Comparison of ENCODE assay signal across 8 mouse cellular contexts in genomic region chr11:76622152-76622565, GRCm38 (mm10). TPM values are rescaled to one million over a fixed set of nuclear protein-coding genes. Genes with fewer than 3 reads are reported as not detected.
DNase-seq lines count a peak whose midpoint lies in the region; ATAC-seq and TF ChIP-seq lines count a peak whose summit lies in the region.

Abr (minus strand) TSS chr11:76622314.

- peak; percentile 43 for DNase-seq in gastrocnemius, adult 2 months
- DNase-seq in gastrocnemius, adult 18-20 months (ENCODE audit: low spot score): no peak
- peak; percentile 91 for DNase-seq in heart, adult 11 months
- peak; percentile 56 for DNase-seq in stomach, postnatal 0 days (ENCODE audit: low spot score)

- H3K4me3 ChIP-seq in gastrocnemius, adult 2 months: peak within 1 kb of the TSS; percentile 78
- H3K4me3 ChIP-seq in brown adipose tissue, adult 24 weeks (ENCODE audit: insufficient read depth, low read depth, low read length): peak within 1 kb of the TSS; percentile 67
- peak within 1 kb of the TSS; percentile 77 for H3K4me3 ChIP-seq in intestine, embryonic 16.5 days (ENCODE audit: low read length)
- H3K4me3 ChIP-seq in limb, embryonic 12.5 days (replicated peaks): peak within 1 kb of the TSS; percentile 71
- H3K4me3 ChIP-seq in midbrain, embryonic 13.5 days (replicated peaks): peak within 1 kb of the TSS; percentile 65
- H3K4me3 ChIP-seq in stomach, postnatal 0 days (ENCODE audit: low read depth, low read length): peak within 1 kb of the TSS; percentile 60

- H3K27me3 ChIP-seq in intestine, embryonic 16.5 days (replicated peaks; ENCODE audit: control insufficient read depth, insufficient read depth, low read length): peaks cover 10% of the 10 kb centered on the region; the same call in 1 of the 2 replicates
- H3K27me3 ChIP-seq in limb, embryonic 12.5 days: peaks cover 34% of the 10 kb centered on the region
- H3K27me3 ChIP-seq in midbrain, embryonic 13.5 days: peaks cover 49% of the 10 kb centered on the region
- H3K27me3 ChIP-seq in stomach, postnatal 0 days (ENCODE audit: control insufficient read depth, insufficient read depth, low read length): 0 out of 2 replicates have a peak, but pooled peaks cover 2% of the 10 kb centered on the region

- peak; percentile 14; the same call in 1 of the 2 replicates for ATAC-seq in intestine, embryonic 16.5 days
- no peak for ATAC-seq in limb, embryonic 12.5 days (ENCODE audit: insufficient number of reproducible peaks, insufficient read depth, low FRiP score, low TSS enrichment, low read depth)
- peak; percentile 61 for ATAC-seq in midbrain, embryonic 13.5 days
- peak; percentile 36; the same call in 1 of the 2 replicates for ATAC-seq in stomach, postnatal 0 days (ENCODE audit: low FRiP score, low TSS enrichment)

- H3K9ac ChIP-seq in intestine, embryonic 16.5 days (ENCODE audit: low read depth, low read length): peak within 1 kb of the TSS; percentile 71
- peak within 1 kb of the TSS; percentile 76 for H3K9ac ChIP-seq in limb, embryonic 12.5 days (replicated peaks)
- H3K9ac ChIP-seq in midbrain, embryonic 13.5 days (replicated peaks): peak within 1 kb of the TSS; percentile 71
- H3K9ac ChIP-seq in stomach, postnatal 0 days (ENCODE audit: low read length): peak within 1 kb of the TSS; percentile 54

- H3K36me3 ChIP-seq in intestine, embryonic 16.5 days (ENCODE audit: control insufficient read depth, insufficient read depth, low read length): no peaks in the 10 kb centered on the region
- H3K36me3 ChIP-seq in limb, embryonic 12.5 days: no peaks in the 10 kb centered on the region
- no peaks in the 10 kb centered on the region for H3K36me3 ChIP-seq in midbrain, embryonic 13.5 days
- H3K36me3 ChIP-seq in stomach, postnatal 0 days (ENCODE audit: control insufficient read depth, insufficient read depth, low read length): no peaks in the 10 kb centered on the region

- H3K27ac ChIP-seq in gastrocnemius, adult 2 months: peak within 1 kb of the TSS; percentile 16; the same call in 1 of the 2 replicates
- H3K27ac ChIP-seq in brown adipose tissue, adult 24 weeks (replicated peaks; ENCODE audit: low read depth, low read length): no peak within 1 kb of the TSS
- peak within 1 kb of the TSS; percentile 63; the same call in 1 of the 2 replicates for H3K27ac ChIP-seq in intestine, embryonic 16.5 days (ENCODE audit: low read length)
- H3K27ac ChIP-seq in limb, embryonic 12.5 days: no peak within 1 kb of the TSS
- H3K27ac ChIP-seq in midbrain, embryonic 13.5 days: no peak within 1 kb of the TSS
- H3K27ac ChIP-seq in stomach, postnatal 0 days (replicated peaks): no peak within 1 kb of the TSS

- no peaks in the 10 kb centered on the region for H3K9me3 ChIP-seq in intestine, embryonic 16.5 days (ENCODE audit: control insufficient read depth, low read length)
- no peaks in the 10 kb centered on the region for H3K9me3 ChIP-seq in limb, embryonic 12.5 days
- no peaks in the 10 kb centered on the region for H3K9me3 ChIP-seq in midbrain, embryonic 13.5 days
- H3K9me3 ChIP-seq in stomach, postnatal 0 days (ENCODE audit: control insufficient read depth, low read length): no peaks in the 10 kb centered on the region

- under 1% methylated on average over 31 of the region's 31 CpGs for WGBS in intestine, embryonic 16.5 days
- under 1% methylated on average over 31 of the region's 31 CpGs for WGBS in limb, embryonic 12.5 days
- under 1% methylated on average over 31 of the region's 31 CpGs for WGBS in midbrain, embryonic 13.5 days
- under 1% methylated on average over 31 of the region's 31 CpGs for WGBS in stomach, postnatal 0 days

- peak within 1 kb of the TSS; percentile 98 for H3K4me2 ChIP-seq in intestine, embryonic 16.5 days (ENCODE audit: low read depth, low read length)
- peak within 1 kb of the TSS; percentile 100 for H3K4me2 ChIP-seq in limb, embryonic 12.5 days
- H3K4me2 ChIP-seq in midbrain, embryonic 13.5 days (replicated peaks): peak within 1 kb of the TSS; percentile 100
- H3K4me2 ChIP-seq in stomach, postnatal 0 days (replicated peaks; ENCODE audit: low read depth): peak within 1 kb of the TSS; percentile 99

- H3K4me1 ChIP-seq in brown adipose tissue, adult 24 weeks (ENCODE audit: control insufficient read depth, insufficient read depth, insufficient read length, low read length): no peaks in the 10 kb centered on the region
- peaks cover 6% of the 10 kb centered on the region for H3K4me1 ChIP-seq in intestine, embryonic 16.5 days (ENCODE audit: control insufficient read depth, insufficient read depth, low read length)
- H3K4me1 ChIP-seq in limb, embryonic 12.5 days (replicated peaks): peaks cover 15% of the 10 kb centered on the region
- H3K4me1 ChIP-seq in midbrain, embryonic 13.5 days (replicated peaks): peaks cover 27% of the 10 kb centered on the region
- H3K4me1 ChIP-seq in stomach, postnatal 0 days (replicated peaks; ENCODE audit: control insufficient read depth, insufficient read depth): no peaks in the 10 kb centered on the region

- TF ChIP-seq EP300 in stomach, postnatal 0 days (optimal IDR thresholded peaks at IDR 0.05): no peak

- intact Hi-C loops in gastrocnemius, adult 2 months (cut with DNase I): no loop called here

- TF ChIP-seq CTCF in gastrocnemius, adult 2 months (IDR thresholded peaks at IDR 0.05): peak; percentile 21; the same call in 1 of the 2 replicates
- peak; percentile 58 for TF ChIP-seq CTCF in stomach, postnatal 0 days (IDR thresholded peaks at IDR 0.05; ENCODE audit: low read depth)

RNA-seq across cellular contexts. Expression of gene Abr, which starts in this region (rescaled TPM):
- total RNA-seq in gastrocnemius, adult 2 months (2021): 10 to 100 TPM; 10.2 to 19.2 TPM
- 10 to 100 TPM in 1 of 2 experiments, 1 to 10 TPM in 1; 8.2 to 12.8 TPM for total RNA-seq in gastrocnemius, adult 18-20 months (2021)
- polyA plus RNA-seq in brown adipose tissue, adult 24 weeks (2012; ENCODE audit: insufficient read depth, insufficient read length, missing spikeins): 2.4 and 3.6 TPM in 2 replicates
- 29.5 and 35.1 TPM in 2 replicates for polyA plus RNA-seq in intestine, embryonic 16.5 days (2015; fragmentation: Nextera tagmentation; extraction: Ambion mirVana)
- polyA plus RNA-seq in limb, embryonic 12.5 days (2016; fragmentation: Nextera tagmentation; extraction: Ambion mirVana): 48.3 and 54.0 TPM in 2 replicates
- polyA plus RNA-seq in midbrain, embryonic 13.5 days (2015; fragmentation: Nextera tagmentation; extraction: Ambion mirVana): 88.4 and 93.5 TPM in 2 replicates
- polyA plus RNA-seq in stomach, postnatal 0 days (2015; fragmentation: Nextera tagmentation; extraction: Ambion mirVana): 19.3 and 21.5 TPM in 2 replicates

Comparison
In these comparisons a context has a peak if more than half of its experiments do, and no peak if none do; other contexts are left out.
1. H3K27ac ChIP-seq: peak in gastrocnemius, adult 2 months (single experiment) and intestine, embryonic 16.5 days (single experiment); none in brown adipose tissue, adult 24 weeks (single experiment), limb, embryonic 12.5 days (single experiment), midbrain, embryonic 13.5 days (single experiment) and stomach, postnatal 0 days (single experiment).
2. Peak in every context shown above with its lines, with median percentiles within 50 percentile points of each other: H3K4me3 ChIP-seq, H3K4me2 ChIP-seq and H3K9ac ChIP-seq.